Mouse (Mus musculus): ENCODE measurements around the gene Fam189b.

- TF ChIP-seq CTCF (IDR thresholded peaks at IDR 0.05; ENCODE audit: control insufficient read depth, insufficient read depth, insufficient read length) (no peak), USF1 (IDR thresholded peaks at IDR 0.05; ENCODE audit: low read depth) (no peak), MYOG (IDR thresholded peaks at IDR 0.05; ENCODE audit: control insufficient read depth, extremely low read depth, insufficient read length) (no peak), CEBPB (IDR thresholded peaks at IDR 0.05; ENCODE audit: low read depth) (no peak), MYOD1 (IDR thresholded peaks at IDR 0.05; ENCODE audit: control insufficient read depth, insufficient read length, low read depth) (no peak), MAX (IDR thresholded peaks at IDR 0.05) (no peak), FOSL1 (IDR thresholded peaks at IDR 0.05; ENCODE audit: insufficient read depth, low read length, poor library complexity, severe bottlenecking) (no peak)
These were observed 38.1 kb upstream of the Fam189b start for GRCm38 (mm10) chr3:89144821-89145220.
